Mouse (Mus musculus) heart, embryonic 16.5 days (tissue): ENCODE measurements around the gene Arhgap9. TPM values are rescaled to one million over a fixed set of nuclear protein-coding genes. Genes with fewer than 3 reads are reported as not detected.

Source experiments
- polyA plus RNA-seq: library from polyadenylated mRNA; unstranded; fragments of >200 nt; fragmentation: Nextera tagmentation; extraction: Ambion mirVana; gene quantifications from 2 replicates; pipeline ENCODE4 v1.2.1, GENCODE M21; 2015

Arhgap9 gene
- polyA plus RNA-seq, 1 experiment from 2014 or later: 15.9 TPM

Other genes with a start within 250 kb of the Arhgap9 start
- 0.32 and 0.42 TPM in 2 replicates for gene Agap2, start 246.7 kb upstream of the Arhgap9 start, polyA plus RNA-seq
- gene Os9, start 200.8 kb upstream of the Arhgap9 start, polyA plus RNA-seq: 55.9 and 57.5 TPM in 2 replicates
- gene B4galnt1, start 156.7 kb upstream of the Arhgap9 start, polyA plus RNA-seq: 3.4 and 6.5 TPM in 2 replicates
- gene Slc26a10, start 141.3 kb upstream of the Arhgap9 start, polyA plus RNA-seq: 16.2 and 17.6 TPM in 2 replicates
- gene Arhgef25, start 131.9 kb upstream of the Arhgap9 start, polyA plus RNA-seq: 26.0 and 27.0 TPM in 2 replicates
- 69.9 and 72.5 TPM in 2 replicates for gene Dtx3, start 126.2 kb upstream of the Arhgap9 start, polyA plus RNA-seq
- 26.3 and 27.2 TPM in 2 replicates for gene Pip4k2c, start 110.4 kb upstream of the Arhgap9 start, polyA plus RNA-seq
- 0.36 and 0.70 TPM in 2 replicates for gene Kif5a, start 58.6 kb upstream of the Arhgap9 start, polyA plus RNA-seq
- 148 and 152 TPM in 2 replicates for gene Dctn2, start 55.6 kb upstream of the Arhgap9 start, polyA plus RNA-seq
- 11.4 and 11.7 TPM in 2 replicates for gene Mbd6, start 32.9 kb upstream of the Arhgap9 start, polyA plus RNA-seq
- gene Mars, start 10.2 kb upstream of the Arhgap9 start, polyA plus RNA-seq: 80.4 and 81.2 TPM in 2 replicates
- gene Gli1, start 20.0 kb downstream of the Arhgap9 start, polyA plus RNA-seq: 0.91 and 1.4 TPM in 2 replicates
- gene Inhbe, start 32.4 kb downstream of the Arhgap9 start, polyA plus RNA-seq: 0.04 TPM in 1 of 2 replicates, not detected in the other
- gene Inhbc, start 48.5 kb downstream of the Arhgap9 start, polyA plus RNA-seq: not detected in 2 replicates
- 22.6 and 29.9 TPM in 2 replicates for gene R3hdm2, start 58.4 kb downstream of the Arhgap9 start, polyA plus RNA-seq
- gene Stac3, start 179.7 kb downstream of the Arhgap9 start, polyA plus RNA-seq: 0.46 and 0.84 TPM in 2 replicates
- 59.8 and 72.0 TPM in 2 replicates for gene Ndufa4l2, start 193.0 kb downstream of the Arhgap9 start, polyA plus RNA-seq
- 127 and 132 TPM in 2 replicates for gene Shmt2, start 200.5 kb downstream of the Arhgap9 start, polyA plus RNA-seq
- 1.2 and 1.4 TPM in 2 replicates for gene Nxph4, start 212.6 kb downstream of the Arhgap9 start, polyA plus RNA-seq